Mouse (Mus musculus): ENCODE measurements around the gene Fgf11. TPM values are rescaled to one million over a fixed set of nuclear protein-coding genes. Genes with fewer than 3 reads are reported as not detected.

The Fgf11 gene
- 1.5 and 2.2 TPM in 2 replicates for polyA plus RNA-seq (2015; fragmentation: Nextera tagmentation; extraction: Ambion mirVana)

DNA sequence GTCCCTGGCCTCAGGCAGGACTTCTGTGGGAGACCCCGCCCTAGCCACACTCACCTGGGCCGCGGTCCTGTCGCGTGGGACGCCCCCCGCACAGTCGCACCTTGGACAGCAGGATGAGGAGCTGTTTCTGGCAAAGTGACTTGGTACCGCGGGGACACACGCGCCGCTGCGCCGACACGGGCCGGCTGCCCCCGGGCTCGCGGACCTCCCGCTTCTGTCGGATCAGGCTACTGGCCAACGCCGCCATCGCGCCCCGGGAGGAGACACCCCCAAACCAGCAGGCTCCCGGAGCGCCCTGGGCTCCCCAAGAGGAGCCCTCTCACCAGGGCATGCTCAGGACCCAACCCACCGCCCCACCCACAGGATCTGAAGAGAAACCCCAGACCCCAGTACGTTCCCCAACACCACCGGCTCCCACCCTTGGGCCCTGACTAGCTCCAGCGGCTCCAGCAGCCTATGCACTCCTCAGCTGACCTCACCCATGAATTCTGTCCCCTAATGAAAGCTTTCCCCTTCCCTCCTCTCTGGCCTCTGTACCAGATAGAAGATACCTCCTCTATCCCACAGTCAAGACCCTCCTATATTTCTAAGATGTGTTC lies at the start of gene Fgf11:
Fgf11 (minus strand) TSS at position 479 of the 599 bp plus-strand sequence.

DNA sequence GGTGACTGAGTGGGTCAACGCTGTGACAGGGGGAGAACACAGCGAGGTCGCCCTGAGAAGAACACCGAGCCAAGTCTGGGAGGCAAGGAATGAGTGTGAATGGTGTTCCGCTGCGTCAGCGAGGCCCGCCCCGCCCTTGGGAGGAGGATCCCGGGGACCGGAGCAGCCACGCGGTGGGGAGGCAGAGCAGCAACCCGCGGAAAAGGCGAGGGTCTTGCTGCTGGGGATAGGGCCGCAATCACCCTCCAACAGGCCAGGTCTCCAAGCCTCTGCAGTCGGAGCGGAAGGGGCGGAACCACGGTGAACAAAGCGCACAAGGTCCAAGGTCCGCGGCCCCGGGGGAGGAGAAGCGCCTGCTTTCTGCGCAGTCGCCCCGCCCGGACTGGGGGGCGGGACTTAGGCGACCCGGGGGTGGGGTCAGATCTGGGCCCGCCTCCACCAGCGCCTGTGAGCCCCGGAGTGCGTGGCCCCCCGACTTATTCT lies 44.6 kb upstream of the Fgf11 start, which contains the start of gene Plscr3:
Plscr3 (plus strand) TSS at position 179 of the 483 bp plus-strand sequence.

DNA sequence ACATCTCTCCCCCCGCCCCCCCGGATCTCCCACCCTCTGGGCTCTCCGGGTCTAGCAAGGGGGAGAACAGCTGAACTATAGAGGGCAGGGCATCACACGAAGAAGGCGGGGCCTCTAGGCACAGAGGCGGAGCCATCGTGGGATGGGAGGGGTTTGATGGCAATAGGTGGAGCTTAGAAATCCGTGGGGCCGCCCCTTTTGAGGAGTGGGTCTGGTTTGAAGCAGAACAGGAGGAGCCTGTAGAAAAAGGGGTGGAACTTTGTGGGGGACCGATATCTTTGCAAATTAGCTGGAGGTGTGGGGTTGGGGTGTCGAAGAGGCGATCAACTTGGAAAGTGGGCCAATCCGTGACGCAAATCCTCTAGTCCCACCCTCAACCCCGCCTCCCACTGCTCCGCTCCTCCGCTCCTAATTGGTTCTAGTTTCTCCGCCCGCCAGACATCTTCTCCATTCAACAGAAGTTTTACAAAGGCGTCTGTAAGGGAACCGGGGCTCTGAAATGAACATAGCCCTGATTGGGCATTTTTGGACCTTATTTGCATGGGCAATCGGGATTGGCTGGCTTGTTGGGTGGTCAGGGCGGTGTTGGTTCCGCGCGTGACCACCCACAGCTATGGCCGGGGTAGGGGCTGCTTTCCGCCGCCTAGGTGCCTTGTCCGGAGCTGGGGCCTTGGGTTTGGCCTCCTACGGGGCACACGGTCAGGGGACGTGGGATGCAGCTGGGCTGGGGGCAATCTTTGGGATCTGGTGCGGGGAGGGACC lies 36.5 kb upstream of the Fgf11 start, which contains the start of gene Tmem256:
Tmem256 (plus strand) TSS at position 563 of the 762 bp plus-strand sequence.

DNA sequence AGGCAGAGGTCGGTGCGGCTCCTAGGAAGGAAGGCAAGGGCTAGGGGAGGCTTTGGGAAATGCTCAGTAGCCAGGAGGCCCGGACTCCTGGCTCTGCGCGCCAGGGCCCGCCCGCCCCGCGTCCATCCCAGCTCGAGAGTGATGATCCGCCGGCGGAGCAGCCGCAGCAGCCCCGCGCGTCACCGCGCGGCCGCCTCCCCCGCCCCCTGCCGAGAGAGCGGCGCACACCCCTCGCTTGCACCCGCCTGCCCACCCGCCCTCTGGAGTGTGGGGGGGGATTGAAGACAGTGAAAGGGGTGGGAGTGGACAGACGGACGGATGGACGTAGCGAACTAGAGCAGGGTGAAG lies 35.9 kb upstream of the Fgf11 start, which contains the start of gene Nlgn2:
Nlgn2 (minus strand) TSS at position 181 of the 348 bp plus-strand sequence.

DNA sequence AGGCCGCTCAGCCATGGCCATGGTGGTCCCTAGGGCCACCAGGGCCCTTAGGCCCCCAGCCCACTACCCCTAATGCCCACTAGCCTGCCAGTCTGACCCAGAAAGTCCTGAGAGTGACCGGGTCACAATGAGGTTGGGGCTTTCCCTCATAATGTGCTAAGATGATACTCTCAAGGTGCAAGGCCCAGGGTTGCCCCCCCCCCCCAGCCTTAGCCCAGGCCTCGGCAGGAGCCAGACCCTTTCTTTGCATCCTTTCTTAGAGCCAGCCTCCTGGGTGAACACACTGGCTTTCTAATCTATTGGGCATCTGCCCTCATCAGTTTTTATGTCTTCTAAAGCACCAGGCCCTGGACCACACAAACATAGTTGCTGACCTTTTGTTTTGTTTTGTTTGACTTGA lies 20.4 kb upstream of the Fgf11 start, which contains the start of gene Spem1:
Spem1 (minus strand) TSS at position 101 of the 400 bp plus-strand sequence.

DNA sequence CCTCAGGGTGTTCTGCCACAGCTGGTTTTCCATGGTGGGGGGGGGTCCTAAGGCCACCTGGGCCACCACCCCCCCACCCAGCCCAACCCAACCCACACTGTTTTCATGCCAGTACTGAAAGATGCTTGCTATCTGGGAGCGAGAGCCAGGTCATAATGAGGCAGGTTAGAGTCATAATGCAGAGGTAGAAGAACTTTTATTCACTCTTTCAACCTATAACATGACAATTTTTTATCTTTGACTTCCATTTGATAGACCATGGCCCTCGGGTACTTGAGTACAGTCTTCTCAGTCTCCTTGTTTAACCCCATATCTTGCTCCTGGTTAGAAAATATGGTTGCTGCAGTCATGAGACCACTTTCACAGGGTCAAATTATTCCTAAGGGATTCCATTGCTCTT lies 16.7 kb upstream of the Fgf11 start, which contains the start of gene Spem2:
Spem2 (minus strand) TSS at position 101 of the 400 bp plus-strand sequence.

DNA sequence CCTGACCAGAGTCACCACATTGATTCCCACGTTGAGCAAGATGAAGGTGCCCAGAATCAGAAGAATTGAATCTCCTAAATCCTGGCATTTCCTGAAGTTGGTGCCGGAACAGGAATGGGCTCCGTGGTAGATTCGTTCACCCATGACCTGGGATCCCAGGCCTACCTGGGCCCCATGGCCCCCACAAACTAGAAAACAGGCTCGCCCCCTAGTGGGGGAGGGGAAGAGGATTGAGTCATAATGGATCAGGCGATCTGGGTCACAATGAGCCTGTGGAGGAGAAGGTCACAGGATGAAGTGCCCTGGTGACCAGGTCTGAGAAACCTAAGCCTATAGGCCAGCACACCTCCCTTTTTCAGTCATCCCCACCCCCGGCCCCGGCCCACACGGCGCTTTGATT lies 13.5 kb upstream of the Fgf11 start, which contains the start of gene Gm39566:
Gm39566 (minus strand) TSS at position 144 of the 400 bp plus-strand sequence.

DNA sequence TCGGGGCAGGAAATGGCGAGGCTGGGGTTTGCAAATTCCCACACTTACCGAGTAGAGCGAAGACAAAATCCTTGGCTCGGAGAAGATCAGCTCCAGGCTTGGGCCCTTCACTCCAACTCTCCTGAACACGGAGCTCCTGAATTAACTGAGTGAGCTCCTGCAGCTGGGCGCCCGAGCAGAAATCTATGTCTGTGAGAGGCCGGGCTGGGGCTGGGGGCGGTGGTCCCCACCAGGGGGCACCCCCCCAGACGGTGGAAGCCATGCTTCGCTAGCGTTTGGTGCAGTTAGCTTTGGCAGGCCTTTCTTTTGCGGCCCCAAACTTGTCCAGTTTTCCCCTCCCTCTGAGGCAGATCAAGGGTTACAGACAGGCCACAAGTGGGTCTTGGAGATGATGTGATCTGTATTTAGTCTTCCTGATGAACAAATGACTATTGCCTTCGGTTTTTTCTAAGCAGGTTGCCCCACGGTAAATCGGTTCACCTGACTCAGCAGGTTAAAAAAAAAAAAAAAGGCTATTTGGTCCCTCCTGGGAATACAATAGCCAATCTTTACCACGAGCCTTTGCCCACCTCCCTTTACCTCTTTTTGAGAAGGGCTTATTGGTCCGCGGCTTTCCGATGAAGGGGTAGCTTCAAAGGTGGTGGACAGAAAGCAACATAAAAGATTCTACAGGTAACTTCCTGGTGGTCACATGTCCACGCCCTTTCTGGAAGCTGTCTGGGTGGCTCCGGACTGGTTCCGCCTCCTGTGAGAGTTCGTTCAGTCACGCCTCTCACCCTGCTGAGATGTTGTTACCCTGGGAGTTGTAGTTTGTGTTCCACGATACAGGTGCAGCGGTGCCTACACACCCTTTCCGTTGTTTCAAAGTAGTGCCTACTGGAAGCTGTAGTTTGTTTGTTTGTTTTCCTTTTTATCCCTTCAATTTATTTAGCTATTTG lies 3.6 kb upstream of the Fgf11 start, which contains the start of gene Tmem102:
Tmem102 (minus strand) TSS at position 653 of the 938 bp plus-strand sequence.

DNA sequence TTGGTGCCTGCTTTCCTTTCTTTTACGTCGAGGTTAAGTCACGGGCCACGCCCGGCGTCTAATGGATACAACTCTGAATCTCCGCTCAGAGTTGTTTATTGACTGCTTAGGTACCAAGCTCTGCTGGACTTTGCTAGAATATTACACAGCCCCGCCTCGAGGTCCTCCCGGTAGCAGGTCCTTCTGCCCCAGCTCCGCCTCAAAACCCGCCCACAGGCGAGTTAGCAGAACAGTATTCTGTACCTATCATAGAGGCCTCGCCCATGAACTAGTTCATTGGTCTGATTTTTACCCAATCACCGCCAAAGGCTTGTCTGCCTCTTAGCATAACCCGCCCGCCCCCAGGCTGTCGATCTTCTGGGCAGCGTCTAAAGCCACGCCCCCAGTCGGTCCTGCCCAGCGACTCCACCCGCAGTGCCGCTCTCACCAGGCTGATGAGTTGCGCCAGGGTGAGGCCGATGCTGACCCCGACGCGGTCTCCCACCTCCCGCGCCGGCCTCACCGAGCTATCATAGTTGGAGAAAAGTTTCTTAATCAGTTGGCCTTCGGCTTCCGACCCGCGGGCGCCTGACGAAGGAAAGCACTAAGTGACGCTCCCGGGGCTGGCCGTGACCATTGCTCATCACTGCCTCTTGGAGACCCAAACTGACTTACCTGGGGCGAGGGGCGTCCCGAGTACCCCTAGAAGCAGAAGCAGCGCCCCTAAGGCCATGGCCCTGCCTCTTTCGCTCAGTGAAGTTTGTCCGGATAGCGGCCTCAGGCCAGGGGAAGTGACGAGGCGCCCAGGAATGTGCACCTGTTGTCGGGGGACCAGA lies 6.3 kb downstream of the Fgf11 start, which contains the start of gene Chrnb1:
Chrnb1 (minus strand) TSS at position 776 of the 815 bp plus-strand sequence.

DNA sequence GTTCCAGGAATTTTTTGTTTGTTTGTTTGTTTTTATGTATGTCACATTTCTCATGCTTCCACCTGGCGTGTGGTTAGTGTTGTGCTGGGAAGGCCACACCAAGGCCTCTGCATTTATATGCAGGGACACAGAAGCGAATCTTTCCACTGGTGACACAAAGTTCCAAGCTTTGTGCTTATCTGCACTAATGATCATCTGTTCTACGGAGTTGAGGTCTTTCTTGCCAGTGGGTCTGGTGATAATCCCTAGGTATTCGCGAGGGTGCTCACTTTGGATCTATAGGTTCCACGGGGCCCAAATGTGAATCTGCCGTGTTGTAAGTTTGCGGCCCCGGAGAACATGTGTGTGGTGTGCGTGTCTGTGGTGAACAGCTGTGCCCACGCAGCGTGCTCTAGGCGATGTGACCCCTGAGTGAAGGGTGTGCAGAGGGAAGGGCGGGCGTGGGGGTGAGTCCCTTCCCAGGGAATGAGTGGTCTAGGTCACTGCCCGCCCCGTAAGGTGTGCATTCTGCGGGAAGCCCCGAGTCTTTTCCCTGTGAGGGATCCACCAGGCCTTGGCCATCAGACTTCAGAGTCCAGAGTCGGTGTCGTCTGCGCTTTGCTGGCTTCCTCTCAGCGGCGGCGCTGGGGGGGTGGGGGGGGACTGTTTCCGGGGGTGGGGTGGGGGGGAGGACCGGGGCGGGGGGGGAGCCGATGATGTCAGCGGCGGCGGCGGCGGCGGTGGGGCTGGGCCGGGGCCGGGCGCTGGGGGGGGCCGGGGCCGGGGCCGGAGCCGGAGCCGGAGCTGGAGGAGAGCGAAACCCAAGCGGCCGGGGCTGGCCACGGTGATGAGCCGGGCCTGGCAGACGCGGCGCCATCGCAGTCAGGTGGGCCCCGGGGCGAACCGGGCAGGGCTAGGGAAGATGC lies 36.2 kb downstream of the Fgf11 start, which contains the start of gene Zbtb4:
Zbtb4 (plus strand) TSS at position 692 of the 905 bp plus-strand sequence.

DNA sequence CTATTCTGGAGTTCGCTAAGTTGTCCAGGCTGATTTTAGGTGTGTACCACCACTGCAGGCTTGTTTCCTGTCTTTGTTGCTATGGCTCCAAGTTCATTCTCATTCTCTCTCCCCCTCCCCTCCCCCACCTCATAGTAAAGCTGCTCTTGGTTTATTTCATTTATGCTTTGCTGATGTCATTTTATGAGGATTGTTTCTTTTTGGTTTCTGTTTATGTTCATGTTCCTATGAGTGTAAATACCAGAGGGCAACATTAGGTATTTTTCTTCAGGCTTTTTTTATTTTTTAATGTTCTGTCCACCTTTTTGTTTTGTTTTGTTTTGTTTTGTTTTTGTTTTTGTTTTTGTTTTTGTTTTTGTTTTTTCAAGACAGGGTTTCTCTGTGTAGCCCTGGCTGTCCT lies 39.8 kb downstream of the Fgf11 start, which contains the start of gene Slc35g3:
Slc35g3 (minus strand) TSS at position 101 of the 400 bp plus-strand sequence.

DNA sequence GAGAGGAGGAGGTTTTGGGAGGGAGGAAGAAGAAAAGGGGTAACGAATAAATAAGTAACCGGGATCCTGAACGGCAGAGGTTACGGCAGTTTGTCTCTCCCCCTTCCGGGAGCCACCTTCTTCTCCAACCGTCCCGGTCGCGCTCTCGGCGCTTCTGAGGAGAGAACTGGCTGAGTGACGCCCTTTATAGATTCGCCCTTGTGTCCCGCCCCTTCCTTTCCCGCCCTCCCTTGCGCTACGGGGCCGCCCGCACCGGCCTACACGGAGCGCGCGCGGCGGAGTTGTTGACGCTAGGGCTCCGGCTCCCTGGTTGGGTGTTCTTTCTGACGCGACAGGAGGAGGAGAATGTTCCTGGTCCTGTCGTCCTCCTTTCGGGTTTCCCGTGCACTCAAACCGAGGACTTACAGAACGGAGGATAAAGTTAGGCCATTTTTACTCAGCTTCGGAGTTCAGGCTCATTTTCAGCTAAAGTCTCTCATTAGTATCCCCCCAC lies 43.1 kb downstream of the Fgf11 start, which contains the start of gene Polr2a:
Polr2a (minus strand) TSS at position 160 of the 493 bp plus-strand sequence.

Other genes with a start within 250 kb of the Fgf11 start
- gene Efnb3, start 241.7 kb downstream of the Fgf11 start, polyA plus RNA-seq (2015; fragmentation: Nextera tagmentation; extraction: Ambion mirVana): 0.50 and 0.89 TPM in 2 replicates
- 5.3 and 7.8 TPM in 2 replicates for gene Wrap53, start 221.6 kb downstream of the Fgf11 start, polyA plus RNA-seq (2015; fragmentation: Nextera tagmentation; extraction: Ambion mirVana)
- gene Trp53, start 221.5 kb downstream of the Fgf11 start, polyA plus RNA-seq (2015; fragmentation: Nextera tagmentation; extraction: Ambion mirVana): 34.5 and 37.5 TPM in 2 replicates
- gene Atp1b2, start 195.9 kb downstream of the Fgf11 start, polyA plus RNA-seq (2015; fragmentation: Nextera tagmentation; extraction: Ambion mirVana): 74.2 and 78.6 TPM in 2 replicates
- 0.45 and 0.63 TPM in 2 replicates for gene Shbg, start 184.0 kb downstream of the Fgf11 start, polyA plus RNA-seq (2015; fragmentation: Nextera tagmentation; extraction: Ambion mirVana)
- gene Sat2, start 179.8 kb downstream of the Fgf11 start, polyA plus RNA-seq (2015; fragmentation: Nextera tagmentation; extraction: Ambion mirVana): 12.4 and 15.9 TPM in 2 replicates
- 19.9 and 21.3 TPM in 2 replicates for gene Fxr2, start 168.9 kb downstream of the Fgf11 start, polyA plus RNA-seq (2015; fragmentation: Nextera tagmentation; extraction: Ambion mirVana)
- gene Sox15, start 146.5 kb downstream of the Fgf11 start, polyA plus RNA-seq (2015; fragmentation: Nextera tagmentation; extraction: Ambion mirVana): 0.16 TPM in 1 of 2 replicates, not detected in the other
- gene Mpdu1, start 139.2 kb downstream of the Fgf11 start, polyA plus RNA-seq (2015; fragmentation: Nextera tagmentation; extraction: Ambion mirVana): 29.7 and 47.4 TPM in 2 replicates
- 16.2 and 25.5 TPM in 2 replicates for gene Cd68, start 135.7 kb downstream of the Fgf11 start, polyA plus RNA-seq (2015; fragmentation: Nextera tagmentation; extraction: Ambion mirVana)
- 167 and 224 TPM in 2 replicates for gene Eif4a1, start 129.4 kb downstream of the Fgf11 start, polyA plus RNA-seq (2015; fragmentation: Nextera tagmentation; extraction: Ambion mirVana)
- 26.4 and 29.2 TPM in 2 replicates for gene Senp3, start 119.8 kb downstream of the Fgf11 start, polyA plus RNA-seq (2015; fragmentation: Nextera tagmentation; extraction: Ambion mirVana)
- 0.65 and 0.67 TPM in 2 replicates for gene Tnfsf13, start 116.1 kb downstream of the Fgf11 start, polyA plus RNA-seq (2015; fragmentation: Nextera tagmentation; extraction: Ambion mirVana)
- 11.5 and 13.1 TPM in 2 replicates for gene Tnfsf12, start 106.0 kb downstream of the Fgf11 start, polyA plus RNA-seq (2015; fragmentation: Nextera tagmentation; extraction: Ambion mirVana)
- 5.9 and 6.9 TPM in 2 replicates for gene Tnfsfm13, start 105.8 kb downstream of the Fgf11 start, polyA plus RNA-seq (2015; fragmentation: Nextera tagmentation; extraction: Ambion mirVana)
- 9.3 and 10.3 TPM in 2 replicates for gene Polr2a, start 43.2 kb downstream of the Fgf11 start, polyA plus RNA-seq (2015; fragmentation: Nextera tagmentation; extraction: Ambion mirVana)
- not detected in 2 replicates for gene Slc35g3, start 39.9 kb downstream of the Fgf11 start, polyA plus RNA-seq (2015; fragmentation: Nextera tagmentation; extraction: Ambion mirVana)
- 2.5 and 2.9 TPM in 2 replicates for gene Zbtb4, start 35.9 kb downstream of the Fgf11 start, polyA plus RNA-seq (2015; fragmentation: Nextera tagmentation; extraction: Ambion mirVana)
- 79.0 and 95.8 TPM in 2 replicates for gene Chrnb1, start 5.9 kb downstream of the Fgf11 start, polyA plus RNA-seq (2015; fragmentation: Nextera tagmentation; extraction: Ambion mirVana)
- 0.31 and 0.45 TPM in 2 replicates for gene Tmem102, start 3.8 kb upstream of the Fgf11 start, polyA plus RNA-seq (2015; fragmentation: Nextera tagmentation; extraction: Ambion mirVana)
- not detected in 2 replicates for gene Gm39566, start 13.4 kb upstream of the Fgf11 start, polyA plus RNA-seq (2015; fragmentation: Nextera tagmentation; extraction: Ambion mirVana)
- not detected in 2 replicates for gene Spem2, start 16.6 kb upstream of the Fgf11 start, polyA plus RNA-seq (2015; fragmentation: Nextera tagmentation; extraction: Ambion mirVana)
- gene Spem1, start 20.3 kb upstream of the Fgf11 start, polyA plus RNA-seq (2015; fragmentation: Nextera tagmentation; extraction: Ambion mirVana): not detected in 2 replicates
- gene Nlgn2, start 35.9 kb upstream of the Fgf11 start, polyA plus RNA-seq (2015; fragmentation: Nextera tagmentation; extraction: Ambion mirVana): 2.1 TPM in 2 replicates
- 242 and 272 TPM in 2 replicates for gene Tmem256, start 36.7 kb upstream of the Fgf11 start, polyA plus RNA-seq (2015; fragmentation: Nextera tagmentation; extraction: Ambion mirVana)
- 36.6 and 44.6 TPM in 2 replicates for gene Plscr3, start 44.5 kb upstream of the Fgf11 start, polyA plus RNA-seq (2015; fragmentation: Nextera tagmentation; extraction: Ambion mirVana)
- gene Tnk1, start 56.9 kb upstream of the Fgf11 start, polyA plus RNA-seq (2015; fragmentation: Nextera tagmentation; extraction: Ambion mirVana): 0.09 and 0.46 TPM in 2 replicates
- gene Tmem95, start 76.2 kb upstream of the Fgf11 start, polyA plus RNA-seq (2015; fragmentation: Nextera tagmentation; extraction: Ambion mirVana): not detected in 2 replicates
- gene Kctd11, start 79.5 kb upstream of the Fgf11 start, polyA plus RNA-seq (2015; fragmentation: Nextera tagmentation; extraction: Ambion mirVana): 2.6 and 3.6 TPM in 2 replicates
- 0.34 and 0.46 TPM in 2 replicates for gene Acap1, start 93.7 kb upstream of the Fgf11 start, polyA plus RNA-seq (2015; fragmentation: Nextera tagmentation; extraction: Ambion mirVana)
- 1.8 and 2.4 TPM in 2 replicates for gene 2810408A11Rik, start 99.1 kb upstream of the Fgf11 start, polyA plus RNA-seq (2015; fragmentation: Nextera tagmentation; extraction: Ambion mirVana)
- 3.0 and 3.3 TPM in 2 replicates for gene Neurl4, start 99.2 kb upstream of the Fgf11 start, polyA plus RNA-seq (2015; fragmentation: Nextera tagmentation; extraction: Ambion mirVana)
- gene Gps2, start 112.0 kb upstream of the Fgf11 start, polyA plus RNA-seq (2015; fragmentation: Nextera tagmentation; extraction: Ambion mirVana): 41.9 and 42.1 TPM in 2 replicates
- gene Eif5a, start 120.1 kb upstream of the Fgf11 start, polyA plus RNA-seq (2015; fragmentation: Nextera tagmentation; extraction: Ambion mirVana): 952 and 1,117 TPM in 2 replicates
- gene Ybx2, start 133.9 kb upstream of the Fgf11 start, polyA plus RNA-seq (2015; fragmentation: Nextera tagmentation; extraction: Ambion mirVana): 0.78 and 0.85 TPM in 2 replicates
- 128 and 138 TPM in 2 replicates for gene Slc2a4, start 146.3 kb upstream of the Fgf11 start, polyA plus RNA-seq (2015; fragmentation: Nextera tagmentation; extraction: Ambion mirVana)
- gene Cldn7, start 162.9 kb upstream of the Fgf11 start, polyA plus RNA-seq (2015; fragmentation: Nextera tagmentation; extraction: Ambion mirVana): 0.23 and 0.57 TPM in 2 replicates
- 42.1 and 46.1 TPM in 2 replicates for gene Ctdnep1, start 179.3 kb upstream of the Fgf11 start, polyA plus RNA-seq (2015; fragmentation: Nextera tagmentation; extraction: Ambion mirVana)
- gene Elp5, start 180.7 kb upstream of the Fgf11 start, polyA plus RNA-seq (2015; fragmentation: Nextera tagmentation; extraction: Ambion mirVana): 86.0 and 92.4 TPM in 2 replicates
- 320 and 389 TPM in 2 replicates for gene Gabarap, start 189.3 kb upstream of the Fgf11 start, polyA plus RNA-seq (2015; fragmentation: Nextera tagmentation; extraction: Ambion mirVana)
- 31.1 and 33.7 TPM in 2 replicates for gene Phf23, start 193.9 kb upstream of the Fgf11 start, polyA plus RNA-seq (2015; fragmentation: Nextera tagmentation; extraction: Ambion mirVana)
- gene Dvl2, start 198.7 kb upstream of the Fgf11 start, polyA plus RNA-seq (2015; fragmentation: Nextera tagmentation; extraction: Ambion mirVana): 11.2 and 11.8 TPM in 2 replicates
- 311 and 331 TPM in 2 replicates for gene Acadvl, start 213.6 kb upstream of the Fgf11 start, polyA plus RNA-seq (2015; fragmentation: Nextera tagmentation; extraction: Ambion mirVana)
- 3.3 and 5.3 TPM in 2 replicates for gene Dlg4, start 215.1 kb upstream of the Fgf11 start, polyA plus RNA-seq (2015; fragmentation: Nextera tagmentation; extraction: Ambion mirVana)